Mouse (Mus musculus) brain, embryonic 14.5 days (tissue): ENCODE measurements around the gene Gm11627.

Experiments
- CTCF ChIP-seq: fragments of 200-500 bp; IDR thresholded peaks from 2 replicates; pipeline ENCODE4 v1.5.1; 2012; ENCODE audit warnings: inconsistent platforms, mild to moderate bottlenecking, moderate library complexity, borderline replicate concordance; ENCODE audit not compliant: insufficient read depth, insufficient read length; ENCODE audit errors: extremely low read depth
- POLR2A ChIP-seq: fragments of 200-500 bp; IDR thresholded peaks from 2 replicates; pipeline ENCODE4 v1.6.1; 2012; ENCODE audit warnings: mild to moderate bottlenecking, inconsistent platforms, borderline replicate concordance; ENCODE audit not compliant: poor library complexity, insufficient read depth, insufficient read length, severe bottlenecking; ENCODE audit errors: extremely low read depth

DNA sequence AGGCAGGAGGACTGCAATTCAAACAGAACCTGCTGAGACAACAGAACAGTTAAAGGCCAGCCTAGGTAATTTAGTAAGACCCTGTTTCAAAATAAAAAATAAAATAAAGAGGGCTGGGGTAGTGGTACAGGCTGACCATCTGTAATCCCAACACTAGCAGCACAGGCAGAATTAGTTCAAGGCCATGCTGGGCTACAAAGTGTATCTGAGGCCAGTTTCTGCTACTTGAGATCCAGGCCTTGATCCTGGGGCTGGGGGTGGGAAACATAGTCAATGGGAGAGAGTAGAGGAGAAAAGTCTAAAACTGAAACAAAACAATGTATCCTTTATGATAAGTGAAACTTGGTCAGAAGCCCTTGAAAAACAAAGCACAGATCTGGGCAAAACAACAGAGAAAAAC is 28.1 kb downstream of the Gm11627 start:
- TF ChIP-seq POLR2A (no peak), CTCF (no peak)
